Mouse (Mus musculus): ENCODE results near the gene Klhdc3.

DNA sequence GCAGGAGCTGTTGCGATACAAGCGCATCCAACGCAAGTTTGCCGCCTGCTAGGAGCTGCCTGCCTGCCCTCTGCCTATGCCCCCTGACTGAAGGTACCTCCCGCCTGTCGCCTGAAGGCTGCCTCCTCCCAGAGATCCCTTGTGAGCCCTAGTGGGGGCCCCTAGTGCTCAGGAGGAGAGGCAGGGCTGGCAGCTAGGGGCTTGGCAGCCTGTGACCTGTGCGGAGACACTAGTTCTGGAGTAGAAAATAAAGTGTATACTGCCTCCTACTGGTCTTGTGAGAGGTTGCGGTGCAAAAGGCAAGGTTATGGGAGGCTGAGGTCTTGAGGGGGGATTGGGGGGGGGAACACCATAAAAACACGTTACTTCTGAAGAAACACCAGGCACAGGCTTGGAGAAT lies 44.6 kb upstream of the Klhdc3 start:
- TF ChIP-seq CTCF (IDR thresholded peaks at IDR 0.05; ENCODE audit: borderline replicate concordance, insufficient read depth, low read length) (no peak), POLR2A (IDR thresholded peaks at IDR 0.05; ENCODE audit: low read depth, low read length) (no peak)
